Mouse (Mus musculus) thymus, adult 2 months (tissue): ENCODE results near the gene Rrp12. TPM values are rescaled to one million over a fixed set of nuclear protein-coding genes. Genes with fewer than 3 reads are reported as not detected.

Source experiments
- DNase-seq: peaks from one replicate; pipeline ENCODE4 v3.0.0; 2021
- H3K27ac ChIP-seq: fragments of 200-500 bp; 2 replicates; pipeline ENCODE4 v1.5.1; 2012; ENCODE audit warnings: low read length, control low read depth; ENCODE audit not compliant: control insufficient read depth, insufficient read depth
- H3K27me3 ChIP-seq: fragments of 200-500 bp; 2 replicates; pipeline ENCODE4 v1.6.1; 2012; ENCODE audit warnings: mild to moderate bottlenecking, low read length, moderate library complexity, mixed read lengths; ENCODE audit not compliant: control insufficient read depth, insufficient read depth
- H3K36me3 ChIP-seq: fragments of 200-500 bp; 2 replicates; pipeline ENCODE4 v1.6.1; 2012; ENCODE audit warnings: mild to moderate bottlenecking, low read length, moderate library complexity; ENCODE audit not compliant: control insufficient read depth, insufficient read depth
- H3K4me1 ChIP-seq: fragments of 200-500 bp; replicated peaks from 2 replicates; pipeline ENCODE4 v1.6.1; 2012; ENCODE audit warnings: low read length; ENCODE audit not compliant: control insufficient read depth, insufficient read depth
- H3K4me3 ChIP-seq: fragments of 200-500 bp; 2 replicates; pipeline ENCODE4 v1.5.1; 2012; ENCODE audit warnings: mild to moderate bottlenecking, low read length, control low read depth, moderate library complexity; ENCODE audit not compliant: control insufficient read depth, insufficient read depth
- CTCF ChIP-seq: fragments of 200-500 bp; IDR thresholded peaks from 2 replicates; pipeline ENCODE4 v1.5.1; 2012; ENCODE audit warnings: mild to moderate bottlenecking, control low read depth, low read length, moderate library complexity, borderline replicate concordance; ENCODE audit not compliant: control insufficient read depth, poor library complexity, insufficient read depth; ENCODE audit errors: extremely low read depth
- POLR2A ChIP-seq: fragments of 200-500 bp; IDR thresholded peaks from 2 replicates; pipeline ENCODE4 v1.6.1; 2012; ENCODE audit warnings: mild to moderate bottlenecking, low read length, control low read depth, moderate library complexity; ENCODE audit not compliant: control insufficient read depth, poor library complexity, insufficient read depth; ENCODE audit errors: extremely low read depth
- WGBS: fragments of 180-500 bp; shearing (Covaris S2); methylation state at CpG from one replicate; pipeline ENCODE4 v1.1.7; 2018; 5-methylcytosine and 5-hydroxymethylcytosine counted together
- polyA plus RNA-seq: library from polyadenylated mRNA; depleted of rRNA; stranded (reverse); fragments of >200 nt; gene quantifications from 2 replicates; pipeline ENCODE4 v1.2.3, GENCODE M21; 2012; rRNA removed

Rrp12 gene
- 9.7 and 10.9 TPM in 2 replicates for polyA plus RNA-seq

GRCm38 (mm10) chr19:41895460-41896318, at the start of gene Rrp12:
Gene Rrp12, minus strand, starts transcription at chr19:41896173.
- Histone ChIP-seq H3K4me3 (peak within 1 kb of the TSS; percentile 61), H3K4me1 (peaks cover 8% of the 10 kb centered on the region), H3K27ac (no peak within 1 kb of the TSS), H3K36me3 (no peaks in the 10 kb centered on the region), H3K27me3 (no peaks in the 10 kb centered on the region)
- TF ChIP-seq CTCF, result 0 out of 2 replicates have a peak, but pooled peaks have one; percentile 45
- no peak for TF ChIP-seq POLR2A
- DNase-seq, result peak; percentile 78
- WGBS, result 1% methylated on average over 46 of the region's 46 CpGs

GRCm38 (mm10) chr19:41943841-41944240, 47.9 kb upstream of the Rrp12 start:
- Histone ChIP-seq H3K27ac (no peak overlapping the region), H3K36me3 (peaks cover 79% of the 10 kb centered on the region), H3K4me1 (no peaks in the 10 kb centered on the region), H3K4me3 (no peak overlapping the region), H3K27me3 (no peaks in the 10 kb centered on the region)
- DNase-seq, result no peak
- 97% methylated on average over 7 of the region's 7 CpGs for WGBS
- no peak for TF ChIP-seq POLR2A
- no peak for TF ChIP-seq CTCF

DNA sequence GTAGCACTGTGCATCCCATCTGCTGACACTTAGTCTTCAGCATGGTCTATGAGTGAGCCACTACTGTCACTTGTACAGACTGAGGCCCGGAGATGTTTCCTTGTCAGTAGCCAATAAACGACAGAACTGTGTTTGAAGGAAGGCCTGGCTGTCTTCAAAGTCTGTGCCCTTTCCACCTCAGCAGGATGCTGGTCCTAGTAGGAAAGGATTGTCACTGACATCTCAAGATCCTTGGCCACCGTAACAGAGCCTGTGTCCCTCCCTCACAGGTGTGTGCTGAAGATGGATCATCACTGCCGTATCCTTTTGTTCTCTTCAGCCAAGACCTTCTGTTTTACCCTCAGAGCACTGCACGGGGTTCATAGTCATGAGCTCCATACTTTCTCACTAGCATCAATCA, 42.6 kb upstream of the Rrp12 start:
- TF ChIP-seq POLR2A, result no peak
- no peak for TF ChIP-seq CTCF
- H3K27me3 ChIP-seq, result no peaks in the 10 kb centered on the region
- peaks cover 3% of the 10 kb centered on the region for H3K4me1 ChIP-seq
- DNase-seq, result no peak
- 94% methylated on average over 5 of the region's 5 CpGs for WGBS
- H3K36me3 ChIP-seq, result peaks cover 34% of the 10 kb centered on the region
- no peak overlapping the region for H3K4me3 ChIP-seq
- H3K27ac ChIP-seq, result no peak overlapping the region

DNA sequence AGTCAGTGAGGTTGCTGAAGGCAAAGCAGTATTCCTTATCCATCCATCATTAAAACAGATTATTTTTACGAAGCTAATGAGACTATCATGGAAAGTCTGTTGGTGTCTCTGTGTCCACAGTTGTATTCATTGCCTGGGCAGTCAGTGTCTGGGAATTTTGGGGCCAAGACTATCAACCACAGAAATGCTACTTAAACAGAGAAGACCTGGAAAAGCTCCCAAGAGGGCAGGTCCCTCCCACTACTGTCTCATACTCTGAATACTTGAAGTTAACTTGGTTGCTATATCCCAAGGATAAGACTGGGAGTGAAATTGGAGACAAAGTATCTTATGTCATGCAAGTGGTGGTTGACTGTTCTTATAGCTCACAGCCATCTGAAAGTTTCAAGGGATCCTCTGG, 39.9 kb upstream of the Rrp12 start:
- Histone ChIP-seq H3K27ac (no peak overlapping the region), H3K4me3 (no peak overlapping the region), H3K4me1 (peaks cover 3% of the 10 kb centered on the region), H3K27me3 (no peaks in the 10 kb centered on the region), H3K36me3 (peaks cover 10% of the 10 kb centered on the region; the same call in 1 of the 2 replicates)
- no peak for DNase-seq
- WGBS, result 100% methylated on average over 1 of the region's 1 CpGs
- TF ChIP-seq POLR2A, result no peak
- no peak for TF ChIP-seq CTCF

DNA sequence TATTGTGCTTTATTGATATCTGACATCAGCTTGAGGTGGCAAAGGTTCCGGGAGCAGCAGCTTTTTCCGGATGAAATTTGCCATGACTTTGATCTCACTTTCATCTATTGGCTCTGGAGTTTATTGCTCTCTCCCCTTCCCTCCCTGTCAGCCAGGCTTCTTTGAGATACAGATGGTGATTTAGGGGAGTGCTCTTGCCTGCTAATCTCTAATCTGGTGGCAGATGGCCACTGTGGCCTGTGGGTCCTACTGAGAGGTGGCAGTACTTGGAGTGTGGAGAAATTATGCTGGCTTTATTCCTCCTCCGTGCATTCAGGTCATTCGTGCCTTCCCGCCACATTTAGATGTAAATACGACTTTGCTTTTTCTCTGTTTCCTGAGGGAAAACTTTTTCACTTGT, 38.2 kb upstream of the Rrp12 start:
- WGBS, result 26% methylated on average over 6 of the region's 6 CpGs
- no peak for DNase-seq
- H3K27ac ChIP-seq, result no peak overlapping the region
- H3K27me3 ChIP-seq, result no peaks in the 10 kb centered on the region
- TF ChIP-seq CTCF, result no peak
- TF ChIP-seq POLR2A, result no peak
- no peak overlapping the region for H3K4me3 ChIP-seq
- H3K36me3 ChIP-seq, result 0 out of 2 replicates have a peak, but pooled peaks cover 4% of the 10 kb centered on the region
- peaks cover 3% of the 10 kb centered on the region for H3K4me1 ChIP-seq

- peak; percentile 98 for DNase-seq
- peaks cover 3% of the 10 kb centered on the region for H3K4me1 ChIP-seq
- peak within 1 kb of the TSS; percentile 67 for H3K27ac ChIP-seq
- H3K4me3 ChIP-seq, result peak within 1 kb of the TSS; percentile 97
- TF ChIP-seq POLR2A (peak; percentile 65; the same call in 1 of the 2 replicates), CTCF (0 out of 2 replicates have a peak, but pooled peaks have one; percentile 42)
- H3K27me3 ChIP-seq, result no peaks in the 10 kb centered on the region
- WGBS, result under 1% methylated on average over 47 of the region's 47 CpGs
- 0 out of 2 replicates have a peak, but pooled peaks cover 4% of the 10 kb centered on the region for H3K36me3 ChIP-seq
These were observed 37.5 kb upstream of the Rrp12 start, which contains the start of the genes Exosc1 and Zdhhc16 for GRCm38 (mm10) chr19:41933179-41934086. Gene Exosc1, minus strand, starts transcription at chr19:41933423. Gene Zdhhc16, plus strand, starts transcription at chr19:41933480.

- TF ChIP-seq POLR2A, result 0 out of 2 replicates have a peak, but pooled peaks have one; percentile 6
- no peak for TF ChIP-seq CTCF
- Histone ChIP-seq H3K36me3 (0 out of 2 replicates have a peak, but pooled peaks cover 4% of the 10 kb centered on the region), H3K27ac (peak overlapping the region; percentile 67), H3K27me3 (no peaks in the 10 kb centered on the region), H3K4me3 (peak overlapping the region; percentile 91), H3K4me1 (peaks cover 3% of the 10 kb centered on the region)
- no peak for DNase-seq
- WGBS, result under 1% methylated on average over 28 of the region's 28 CpGs
These were observed 36.7 kb upstream of the Rrp12 start for GRCm38 (mm10) chr19:41932686-41933085.
